Mouse (Mus musculus): ENCODE measurements around the gene Ccnt2. TPM values are rescaled to one million over a fixed set of nuclear protein-coding genes. Genes with fewer than 3 reads are reported as not detected.

The Ccnt2 gene
- polyA plus RNA-seq, 1 experiment, result 50.0 TPM

DNA sequence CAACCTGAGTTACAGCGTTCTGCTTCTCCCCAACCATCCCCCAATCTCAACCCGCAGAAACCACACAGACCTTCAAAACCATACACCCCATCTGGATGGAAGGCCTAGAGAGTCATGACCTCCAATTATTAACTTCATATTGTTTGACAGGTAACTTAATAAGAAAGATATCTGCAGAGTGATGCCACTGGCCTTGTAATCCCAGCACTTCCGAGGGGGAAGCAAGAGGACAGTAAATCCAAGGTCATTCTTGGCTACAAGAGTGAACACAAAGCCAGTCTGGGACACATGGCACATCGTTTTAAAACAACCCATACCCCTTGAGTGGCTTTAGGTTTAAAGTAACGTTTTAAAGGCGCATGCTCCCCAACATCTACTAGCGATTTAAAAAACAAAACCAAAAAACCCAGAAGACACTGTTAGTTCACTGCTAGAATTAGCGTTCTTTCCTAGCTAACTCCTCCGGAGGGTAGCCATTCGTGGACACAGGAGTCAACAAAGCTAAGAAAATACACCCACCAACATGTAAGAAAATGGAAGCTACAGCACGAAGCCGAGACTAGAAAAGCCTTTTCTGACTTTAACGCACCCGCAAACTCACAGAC is 664 bp upstream of the Ccnt2 start:
- peak overlapping the region; percentile 37 for H3K4me3 ChIP-seq (ENCODE audit: control insufficient read depth, insufficient read depth, low read length)
- H3K36me3 ChIP-seq (ENCODE audit: control insufficient read depth, insufficient read depth, low read length), result no peaks in the 10 kb centered on the region
- no peak overlapping the region; the same call in 1 of the 2 replicates for H3K27ac ChIP-seq (ENCODE audit: control insufficient read depth, insufficient read depth, low read length)
- WGBS, result under 1% methylated on average over 14 of the region's 14 CpGs
- no peaks in the 10 kb centered on the region for H3K27me3 ChIP-seq (ENCODE audit: control insufficient read depth, insufficient read depth, low read length)
- peaks cover 4% of the 10 kb centered on the region for H3K4me1 ChIP-seq (replicated peaks; ENCODE audit: control insufficient read depth, insufficient read depth, low read length)
- TF ChIP-seq CTCF (IDR thresholded peaks at IDR 0.05; ENCODE audit: borderline replicate concordance, control insufficient read depth, extremely low read depth, insufficient read depth, low read length, poor library complexity), result no peak
- peak; percentile 21 for DNase-seq

DNA sequence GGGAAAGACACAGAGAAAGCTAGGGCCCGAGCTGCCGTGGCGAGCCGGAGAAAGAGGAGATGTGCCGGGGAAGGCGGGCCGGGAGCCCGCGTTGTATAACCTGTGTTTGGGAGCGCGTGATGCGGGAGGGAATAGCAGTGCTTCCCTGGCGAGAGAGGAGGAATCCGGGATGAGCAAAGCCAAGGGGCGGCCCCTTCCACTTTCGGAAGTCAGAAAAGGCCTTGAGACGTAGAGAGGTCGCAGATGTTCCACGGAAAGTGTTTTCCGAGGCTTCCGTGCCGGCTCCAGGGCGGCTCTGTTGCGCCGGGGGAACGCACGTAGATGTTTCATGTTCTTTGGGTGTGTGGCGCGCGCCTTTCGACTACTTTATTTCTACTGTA is 527 bp downstream of the Ccnt2 start:
- H3K4me1 ChIP-seq (replicated peaks; ENCODE audit: control insufficient read depth, insufficient read depth, low read length), result peaks cover 4% of the 10 kb centered on the region
- H3K27me3 ChIP-seq (ENCODE audit: control insufficient read depth, insufficient read depth, low read length), result no peaks in the 10 kb centered on the region
- no peak for TF ChIP-seq POLR2A (IDR thresholded peaks at IDR 0.05; ENCODE audit: control insufficient read depth, extremely low read depth, insufficient read depth, low read length, poor library complexity)
- no peak for TF ChIP-seq CTCF (IDR thresholded peaks at IDR 0.05; ENCODE audit: borderline replicate concordance, control insufficient read depth, extremely low read depth, insufficient read depth, low read length, poor library complexity)
- no peak for DNase-seq
- peak overlapping the region; percentile 76 for H3K27ac ChIP-seq (ENCODE audit: control insufficient read depth, insufficient read depth, low read length)
- peak overlapping the region; percentile 80 for H3K4me3 ChIP-seq (ENCODE audit: control insufficient read depth, insufficient read depth, low read length)
- H3K36me3 ChIP-seq (ENCODE audit: control insufficient read depth, insufficient read depth, low read length), result no peaks in the 10 kb centered on the region
- WGBS, result under 1% methylated on average over 31 of the region's 31 CpGs

GRCm38 (mm10) chr1:127775206-127775720 is 1.3 kb downstream of the Ccnt2 start:
- Histone ChIP-seq H3K4me3 (ENCODE audit: control insufficient read depth, insufficient read depth, low read length) (no peak overlapping the region), H3K27me3 (ENCODE audit: control insufficient read depth, insufficient read depth, low read length) (no peaks in the 10 kb centered on the region), H3K27ac (ENCODE audit: control insufficient read depth, insufficient read depth, low read length) (no peak overlapping the region), H3K4me1 (replicated peaks; ENCODE audit: control insufficient read depth, insufficient read depth, low read length) (peaks cover 4% of the 10 kb centered on the region), H3K36me3 (ENCODE audit: control insufficient read depth, insufficient read depth, low read length) (no peaks in the 10 kb centered on the region)
- DNase-seq, result no peak
- 20% methylated on average over 10 of the region's 10 CpGs for WGBS
- no peak for TF ChIP-seq CTCF (IDR thresholded peaks at IDR 0.05; ENCODE audit: borderline replicate concordance, control insufficient read depth, extremely low read depth, insufficient read depth, low read length, poor library complexity)
- no peak for TF ChIP-seq POLR2A (IDR thresholded peaks at IDR 0.05; ENCODE audit: control insufficient read depth, extremely low read depth, insufficient read depth, low read length, poor library complexity)

DNA sequence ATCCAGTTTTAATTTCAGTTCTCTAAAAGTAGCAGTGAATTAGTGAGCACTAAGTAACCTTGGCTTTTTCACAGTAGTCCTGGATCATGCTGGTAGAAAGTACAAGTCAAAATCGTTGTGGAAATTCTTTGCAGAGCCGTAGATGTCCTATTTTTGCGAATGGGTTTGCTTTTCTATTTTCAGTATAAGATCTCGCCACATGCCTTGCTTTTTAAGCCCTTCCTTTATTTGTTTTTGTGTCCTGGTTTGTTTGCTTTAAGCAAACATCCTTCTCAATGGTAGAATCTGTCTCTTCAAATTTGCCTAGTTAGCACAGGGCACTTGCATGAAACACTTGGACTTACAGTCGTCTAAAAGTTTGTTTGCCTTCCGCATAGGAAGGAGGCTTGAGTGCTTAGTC is 2.3 kb downstream of the Ccnt2 start:
- no peak overlapping the region for H3K27ac ChIP-seq (ENCODE audit: control insufficient read depth, insufficient read depth, low read length)
- DNase-seq, result no peak

GRCm38 (mm10) chr1:127778611-127779010 is 4.6 kb downstream of the Ccnt2 start:
- no peak overlapping the region for H3K4me3 ChIP-seq (ENCODE audit: control insufficient read depth, insufficient read depth, low read length)
- WGBS, result 93% methylated on average over 3 of the region's 3 CpGs
- DNase-seq, result no peak
- H3K27me3 ChIP-seq (ENCODE audit: control insufficient read depth, insufficient read depth, low read length), result no peaks in the 10 kb centered on the region
- no peaks in the 10 kb centered on the region for H3K36me3 ChIP-seq (ENCODE audit: control insufficient read depth, insufficient read depth, low read length)
- H3K4me1 ChIP-seq (replicated peaks; ENCODE audit: control insufficient read depth, insufficient read depth, low read length), result peaks cover 2% of the 10 kb centered on the region; the same call in 1 of the 2 replicates
- H3K27ac ChIP-seq (ENCODE audit: control insufficient read depth, insufficient read depth, low read length), result no peak overlapping the region
- TF ChIP-seq POLR2A (IDR thresholded peaks at IDR 0.05; ENCODE audit: control insufficient read depth, extremely low read depth, insufficient read depth, low read length, poor library complexity) (no peak), CTCF (IDR thresholded peaks at IDR 0.05; ENCODE audit: borderline replicate concordance, control insufficient read depth, extremely low read depth, insufficient read depth, low read length, poor library complexity) (no peak)

More for the DNA sequence above, 2.3 kb downstream of the Ccnt2 start:
- H3K4me1 ChIP-seq (replicated peaks; ENCODE audit: control insufficient read depth, insufficient read depth, low read length), result peaks cover 6% of the 10 kb centered on the region
- 75% methylated on average over 6 of the region's 6 CpGs for WGBS
- no peaks in the 10 kb centered on the region for H3K27me3 ChIP-seq (ENCODE audit: control insufficient read depth, insufficient read depth, low read length)
- TF ChIP-seq CTCF (IDR thresholded peaks at IDR 0.05; ENCODE audit: borderline replicate concordance, control insufficient read depth, extremely low read depth, insufficient read depth, low read length, poor library complexity) (no peak), POLR2A (IDR thresholded peaks at IDR 0.05; ENCODE audit: control insufficient read depth, extremely low read depth, insufficient read depth, low read length, poor library complexity) (no peak)
- no peaks in the 10 kb centered on the region for H3K36me3 ChIP-seq (ENCODE audit: control insufficient read depth, insufficient read depth, low read length)
- no peak overlapping the region for H3K4me3 ChIP-seq (ENCODE audit: control insufficient read depth, insufficient read depth, low read length)

DNA sequence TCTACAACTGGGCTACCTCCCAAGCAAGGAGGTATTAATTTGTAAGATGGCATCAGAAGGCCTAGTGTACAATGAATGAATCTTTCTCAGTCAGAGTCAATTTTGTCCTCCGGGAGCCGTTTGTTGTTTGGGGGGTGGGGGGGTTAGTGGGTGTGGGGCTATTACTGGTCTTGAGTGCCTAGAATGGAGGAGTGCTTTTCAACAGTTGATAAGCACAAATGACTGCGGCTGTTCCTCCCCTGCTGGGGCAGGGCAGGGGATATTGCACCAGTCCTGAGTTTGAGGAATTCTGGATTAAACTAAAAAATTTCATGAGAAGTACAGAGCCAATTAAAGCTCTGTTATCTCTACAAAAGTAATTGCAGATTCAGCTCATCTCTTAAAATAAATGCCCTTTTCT is 6.2 kb downstream of the Ccnt2 start:
- H3K4me1 ChIP-seq (replicated peaks; ENCODE audit: control insufficient read depth, insufficient read depth, low read length), result peaks cover 2% of the 10 kb centered on the region; the same call in 1 of the 2 replicates
- H3K27ac ChIP-seq (ENCODE audit: control insufficient read depth, insufficient read depth, low read length), result no peak overlapping the region
- no peak overlapping the region for H3K4me3 ChIP-seq (ENCODE audit: control insufficient read depth, insufficient read depth, low read length)
- TF ChIP-seq CTCF (IDR thresholded peaks at IDR 0.05; ENCODE audit: borderline replicate concordance, control insufficient read depth, extremely low read depth, insufficient read depth, low read length, poor library complexity), result no peak
- no peak for TF ChIP-seq POLR2A (IDR thresholded peaks at IDR 0.05; ENCODE audit: control insufficient read depth, extremely low read depth, insufficient read depth, low read length, poor library complexity)
- H3K36me3 ChIP-seq (ENCODE audit: control insufficient read depth, insufficient read depth, low read length), result no peaks in the 10 kb centered on the region
- H3K27me3 ChIP-seq (ENCODE audit: control insufficient read depth, insufficient read depth, low read length), result no peaks in the 10 kb centered on the region
- DNase-seq, result no peak
- 93% methylated on average over 3 of the region's 3 CpGs for WGBS
